Mouse (Mus musculus): ENCODE data around the gene Aadacl3. TPM values are rescaled to one million over a fixed set of nuclear protein-coding genes. Genes with fewer than 3 reads are reported as not detected.

Gene Aadacl3
- total and polyA plus RNA-seq, 3 experiments = not detected

DNA sequence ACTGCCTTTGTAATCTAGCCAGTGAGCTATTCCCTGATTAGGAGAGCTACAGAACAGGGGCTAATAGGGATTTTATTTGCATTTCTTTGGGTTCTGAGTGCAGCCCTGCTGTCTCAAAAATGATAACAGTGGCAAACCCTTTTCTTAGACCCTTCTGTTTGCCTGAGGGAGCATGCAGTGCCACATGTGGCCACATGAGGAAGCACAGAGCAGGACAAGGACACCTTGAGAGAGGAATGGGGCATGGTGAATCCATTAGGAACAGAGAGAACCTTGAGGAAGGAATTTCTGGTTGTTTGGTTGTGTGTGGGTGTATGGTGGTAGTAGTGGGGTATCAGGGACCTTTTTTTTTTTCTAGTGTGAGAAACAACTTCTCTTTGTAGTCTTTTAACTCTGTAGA is 42.9 kb downstream of the Aadacl3 start:
- H3K9me3 ChIP-seq (replicated peaks; ENCODE audit: insufficient read depth, low read length) = no peaks in the 10 kb centered on the region
- no peak overlapping the region for H3K4me3 ChIP-seq (ENCODE audit: control insufficient read depth in 1 of 2, insufficient read depth in 1 of 2, low read depth in 2 of 2, low read length in 2 of 2)
- H3K4me1 ChIP-seq (ENCODE audit: control insufficient read depth in 1 of 2, insufficient read depth in 2 of 2, low read length in 2 of 2) = no peaks in the 10 kb centered on the region
- TF ChIP-seq CTCF (IDR thresholded peaks at IDR 0.05 in 2 of 3, conservative IDR thresholded peaks at IDR 0.05 in 1 of 3; ENCODE audit: control insufficient read depth in 1 of 3, insufficient read depth in 1 of 3, low read depth in 2 of 3, low read length in 3 of 3, poor library complexity in 1 of 3, severe bottlenecking in 1 of 3) (0 out of 6 replicates have a peak, but pooled peaks of 1 of the 3 experiments have one; percentile 14), RAD21 (IDR thresholded peaks at IDR 0.05; ENCODE audit: low read depth, low read length) (no peak), MYC (IDR thresholded peaks at IDR 0.05; ENCODE audit: low read depth, low read length) (no peak), UBTF (IDR thresholded peaks at IDR 0.05; ENCODE audit: borderline replicate concordance, insufficient read depth, low read depth, low read length) (no peak), POLR2A (IDR thresholded peaks at IDR 0.05; ENCODE audit: control insufficient read depth in 1 of 2, insufficient read depth in 1 of 2, low read depth in 1 of 2, low read length in 2 of 2, poor library complexity in 1 of 2) (no peak)
- no peaks in the 10 kb centered on the region for H3K27me3 ChIP-seq (ENCODE audit: control insufficient read depth in 1 of 2, insufficient read depth in 2 of 2, low read length in 2 of 2)
- no peak for DNase-seq (ENCODE audit: low read depth, low spot score)
- H3K27ac ChIP-seq (ENCODE audit: control insufficient read depth, low read depth, low read length) = no peak overlapping the region
- no peaks in the 10 kb centered on the region for H3K36me3 ChIP-seq (ENCODE audit: control insufficient read depth in 1 of 2, insufficient read depth in 2 of 2, low read length in 2 of 2)
- H3K9ac ChIP-seq (ENCODE audit: control insufficient read depth, low read depth, low read length, poor library complexity, severe bottlenecking) = no peak overlapping the region
- no peaks in the 10 kb centered on the region for H3K79me2 ChIP-seq (ENCODE audit: control insufficient read depth, insufficient read depth, low read length, poor library complexity)

DNA sequence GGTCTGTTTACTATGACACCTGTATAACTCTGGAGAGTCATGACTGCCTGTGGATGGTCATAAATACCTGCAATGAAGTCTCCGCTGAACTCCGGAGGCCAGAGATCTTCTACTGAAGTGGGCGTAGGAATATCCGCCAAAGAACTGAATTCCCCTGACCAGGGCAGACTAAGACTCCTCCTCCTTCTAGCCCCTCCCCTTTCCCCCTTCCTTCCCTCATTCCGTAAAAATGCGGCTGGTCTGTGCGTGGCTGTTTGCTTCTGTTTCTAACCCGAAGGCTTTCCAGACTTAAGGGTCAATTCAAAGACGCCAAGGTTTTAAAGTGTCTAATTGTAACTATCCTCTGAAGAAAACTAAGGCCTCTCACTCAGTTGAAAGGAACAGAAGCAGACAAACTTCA is 55.3 kb downstream of the Aadacl3 start, which contains the start of gene Pramef12:
Gene Pramef12 (minus strand): TSS at position 175 of the 400 bp plus-strand sequence.
- DNase-seq (ENCODE audit: low read depth, low spot score) = no peak
- H3K36me3 ChIP-seq (ENCODE audit: control insufficient read depth in 1 of 2, insufficient read depth in 2 of 2, low read length in 2 of 2) = no peaks in the 10 kb centered on the region
- H3K27ac ChIP-seq (ENCODE audit: control insufficient read depth, low read depth, low read length) = no peak within 1 kb of the TSS
- H3K9me3 ChIP-seq (replicated peaks; ENCODE audit: insufficient read depth, low read length) = no peaks in the 10 kb centered on the region
- TF ChIP-seq CHD1 (IDR thresholded peaks at IDR 0.05; ENCODE audit: low read depth, low read length) (no peak), E2F4 (IDR thresholded peaks at IDR 0.05; ENCODE audit: borderline replicate concordance, low read depth, low read length) (no peak), ZNF384 (IDR thresholded peaks at IDR 0.05; ENCODE audit: low read depth, low read length) (no peak), GATA1 (IDR thresholded peaks at IDR 0.05; ENCODE audit: low read depth, low read length) (no peak), POLR2AphosphoS5 (IDR thresholded peaks at IDR 0.05; ENCODE audit: borderline replicate concordance, low read depth, low read length) (no peak), ETS1 (IDR thresholded peaks at IDR 0.05; ENCODE audit: low read depth, low read length) (no peak), POLR2AphosphoS2 (IDR thresholded peaks at IDR 0.05; ENCODE audit: low read length) (no peak), CHD2 (IDR thresholded peaks at IDR 0.05; ENCODE audit: low read length) (no peak), UBTF (IDR thresholded peaks at IDR 0.05; ENCODE audit: borderline replicate concordance, insufficient read depth, low read depth, low read length) (no peak)
- H3K4me1 ChIP-seq (ENCODE audit: control insufficient read depth in 1 of 2, insufficient read depth in 2 of 2, low read length in 2 of 2) = no peaks in the 10 kb centered on the region
- no peak within 1 kb of the TSS for H3K9ac ChIP-seq (ENCODE audit: control insufficient read depth, low read depth, low read length, poor library complexity, severe bottlenecking)
- H3K79me2 ChIP-seq (ENCODE audit: control insufficient read depth, insufficient read depth, low read length, poor library complexity) = no peaks in the 10 kb centered on the region
- no peaks in the 10 kb centered on the region for H3K27me3 ChIP-seq (ENCODE audit: control insufficient read depth in 1 of 2, insufficient read depth in 2 of 2, low read length in 2 of 2)
- H3K4me3 ChIP-seq (ENCODE audit: control insufficient read depth in 1 of 2, insufficient read depth in 1 of 2, low read depth in 2 of 2, low read length in 2 of 2) = no peak within 1 kb of the TSS

GRCm38 (mm10) chr4:144406261-144406660 is 57.3 kb downstream of the Aadacl3 start:
- no peaks in the 10 kb centered on the region for H3K27me3 ChIP-seq (ENCODE audit: control insufficient read depth in 1 of 2, insufficient read depth in 2 of 2, low read length in 2 of 2)
- no peaks in the 10 kb centered on the region for H3K9me3 ChIP-seq (replicated peaks; ENCODE audit: insufficient read depth, low read length)
- TF ChIP-seq BHLHE40 (IDR thresholded peaks at IDR 0.05; ENCODE audit: borderline replicate concordance, low read depth, low read length) (no peak), USF2 (IDR thresholded peaks at IDR 0.05; ENCODE audit: borderline replicate concordance in 1 of 2, insufficient read depth in 1 of 2, low read depth in 1 of 2, low read length in 2 of 2) (no peak), TBP (IDR thresholded peaks at IDR 0.05; ENCODE audit: low read depth, low read length) (no peak), SMC3 (IDR thresholded peaks at IDR 0.05; ENCODE audit: low read depth, low read length) (no peak), ELF1 (IDR thresholded peaks at IDR 0.05; ENCODE audit: low read depth, low read length) (no peak), MAX (IDR thresholded peaks at IDR 0.05; ENCODE audit: low read length) (no peak), TCF12 (IDR thresholded peaks at IDR 0.05; ENCODE audit: low read depth, low read length) (no peak), MYC (IDR thresholded peaks at IDR 0.05; ENCODE audit: low read depth, low read length) (no peak), JUND (IDR thresholded peaks at IDR 0.05; ENCODE audit: low read depth, low read length) (no peak), ZMIZ1 (IDR thresholded peaks at IDR 0.05; ENCODE audit: low read depth, low read length) (no peak), RAD21 (IDR thresholded peaks at IDR 0.05; ENCODE audit: low read depth, low read length) (no peak), E2F4 (IDR thresholded peaks at IDR 0.05; ENCODE audit: borderline replicate concordance, low read depth, low read length) (no peak), CTCF (IDR thresholded peaks at IDR 0.05 in 2 of 3, conservative IDR thresholded peaks at IDR 0.05 in 1 of 3; ENCODE audit: control insufficient read depth in 1 of 3, insufficient read depth in 1 of 3, low read depth in 2 of 3, low read length in 3 of 3, poor library complexity in 1 of 3, severe bottlenecking in 1 of 3) (no peak), EP300 (IDR thresholded peaks at IDR 0.05; ENCODE audit: low read depth in 1 of 2, low read length in 2 of 2) (no peak)
- no peaks in the 10 kb centered on the region for H3K36me3 ChIP-seq (ENCODE audit: control insufficient read depth in 1 of 2, insufficient read depth in 2 of 2, low read length in 2 of 2)
- H3K27ac ChIP-seq (ENCODE audit: control insufficient read depth, low read depth, low read length) = no peak overlapping the region
- H3K4me1 ChIP-seq (ENCODE audit: control insufficient read depth in 1 of 2, insufficient read depth in 2 of 2, low read length in 2 of 2) = no peaks in the 10 kb centered on the region
- H3K79me2 ChIP-seq (ENCODE audit: control insufficient read depth, insufficient read depth, low read length, poor library complexity) = no peaks in the 10 kb centered on the region
- no peak overlapping the region for H3K4me3 ChIP-seq (ENCODE audit: control insufficient read depth in 1 of 2, insufficient read depth in 1 of 2, low read depth in 2 of 2, low read length in 2 of 2)
- H3K9ac ChIP-seq (ENCODE audit: control insufficient read depth, low read depth, low read length, poor library complexity, severe bottlenecking) = no peak overlapping the region
- DNase-seq (ENCODE audit: low read depth, low spot score) = no peak

Data from MEL (cell line).